18 mouse cellular contexts compared by ENCODE assay signal in genomic region chr3:142834024-142834423, GRCm38 (mm10).
"Had no signal": no experiment of that assay in that cellular context is flagged by ENCODE, and none has a peak within 500 bp of the region (broad histone marks: within the 10 kb centered on the region; RNA-seq: fewer than 3 reads in every experiment).

No protein-coding gene starts in this region.

- H3K4me3 ChIP-seq: megakaryocyte, embryonic 14.5 days; midbrain, embryonic 12.5 days; neural tube, embryonic 13.5 days; neural tube, embryonic 15.5 days had no signal

- H3K9ac ChIP-seq: lung, embryonic 14.5 days; midbrain, embryonic 12.5 days; neural tube, embryonic 13.5 days; neural tube, embryonic 15.5 days had no signal

- H3K27me3 ChIP-seq: megakaryocyte, embryonic 14.5 days; midbrain, embryonic 12.5 days; neural tube, embryonic 13.5 days; neural tube, embryonic 15.5 days had no signal

- H3K4me2 ChIP-seq: lung, embryonic 14.5 days; midbrain, embryonic 12.5 days; neural tube, embryonic 13.5 days; neural tube, embryonic 15.5 days had no signal

- DNase-seq: lung, adult 18-20 months; lung, embryonic 14.5 days; lung, postnatal 10 days; lung, postnatal 4 days; midbrain, embryonic 14.5 days; retina, postnatal 1 day; right cerebral cortex, adult 18-20 months; right cerebral cortex, postnatal 25 days; right cerebral cortex, postnatal 4 days; spleen, adult 18-20 months; thymus, adult 18-20 months; thymus, postnatal 14 days; thymus, postnatal 36 days had no signal

- H3K9me3 ChIP-seq: megakaryocyte, embryonic 14.5 days; midbrain, embryonic 12.5 days; neural tube, embryonic 13.5 days; neural tube, embryonic 15.5 days had no signal

- ATAC-seq: midbrain, embryonic 16.5 days had no signal

- H3K27ac ChIP-seq: midbrain, embryonic 12.5 days; neural tube, embryonic 13.5 days; neural tube, embryonic 15.5 days had no signal
